Mouse (Mus musculus): ENCODE results near the gene Map4k3.

The Map4k3 gene

DNA sequence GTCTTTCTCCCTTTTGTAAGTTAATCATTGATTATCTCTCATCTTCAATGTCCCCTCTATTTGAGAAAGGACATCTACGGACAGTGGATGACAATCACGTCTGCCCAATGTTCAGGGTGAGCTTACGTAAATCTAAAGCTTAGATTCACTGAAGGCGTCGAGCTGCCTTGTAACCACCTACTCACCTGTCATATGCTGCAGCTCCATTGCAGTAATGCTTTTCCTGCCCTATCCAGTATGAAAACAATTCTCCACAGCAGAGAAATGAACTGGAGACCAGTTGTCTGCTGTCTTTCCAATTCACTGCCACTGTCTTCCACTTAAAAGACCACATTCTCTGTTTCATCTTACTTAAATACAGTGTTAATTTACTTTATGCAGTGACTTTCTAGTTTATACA is 68.5 kb downstream of the Map4k3 start:
- in situ Hi-C loops (cut with MboI; ENCODE audit: low pct_unique_long_range_greater_than_20kb in 1 of 2, low sequenced_read_pairs in 2 of 2, unreplicated experiment in 1 of 2) = no loop called here

DNA sequence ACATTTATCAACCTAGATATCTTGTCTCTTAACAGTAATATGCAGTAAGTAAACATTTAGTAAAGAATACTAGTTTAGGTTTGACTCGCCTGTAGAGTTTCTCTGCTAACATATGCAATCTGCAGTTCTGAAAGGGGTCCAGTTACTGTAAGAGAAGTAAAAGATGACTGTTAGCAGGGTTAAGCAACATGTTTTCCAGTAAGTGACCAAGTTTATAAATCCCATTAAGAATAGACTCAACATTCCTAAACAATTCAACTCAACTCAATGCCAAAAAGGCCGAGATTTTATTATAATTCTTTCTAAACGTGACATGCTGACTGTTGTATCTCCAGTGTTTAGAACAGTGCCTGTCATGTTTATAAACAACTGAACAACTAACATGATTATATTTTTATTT is 74.0 kb downstream of the Map4k3 start:
- in situ Hi-C loops (cut with MboI; ENCODE audit: low pct_unique_long_range_greater_than_20kb in 1 of 2, low sequenced_read_pairs in 2 of 2, unreplicated experiment in 1 of 2) = no loop called here

DNA sequence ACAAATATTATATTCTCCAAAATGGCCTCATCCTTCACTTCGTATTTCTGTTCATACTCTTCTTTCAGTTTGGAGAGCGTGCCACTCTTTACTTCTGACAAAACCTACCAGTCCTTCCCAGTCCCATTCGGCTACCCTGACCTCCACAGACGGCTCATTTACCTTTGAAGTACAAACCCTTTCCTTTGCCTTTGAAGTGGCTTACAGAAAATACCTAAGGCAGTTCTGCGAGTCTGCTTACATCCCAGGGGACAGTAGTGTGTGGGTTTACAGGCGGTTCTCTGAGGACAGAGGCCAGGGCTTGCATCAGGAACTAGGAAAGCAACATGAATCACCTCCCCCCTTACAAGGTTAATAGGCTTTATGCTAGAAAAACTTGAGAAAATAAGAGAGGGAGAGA is 75.5 kb downstream of the Map4k3 start:
- in situ Hi-C loops (cut with MboI; ENCODE audit: low pct_unique_long_range_greater_than_20kb in 1 of 2, low sequenced_read_pairs in 2 of 2, unreplicated experiment in 1 of 2) = no loop called here

DNA sequence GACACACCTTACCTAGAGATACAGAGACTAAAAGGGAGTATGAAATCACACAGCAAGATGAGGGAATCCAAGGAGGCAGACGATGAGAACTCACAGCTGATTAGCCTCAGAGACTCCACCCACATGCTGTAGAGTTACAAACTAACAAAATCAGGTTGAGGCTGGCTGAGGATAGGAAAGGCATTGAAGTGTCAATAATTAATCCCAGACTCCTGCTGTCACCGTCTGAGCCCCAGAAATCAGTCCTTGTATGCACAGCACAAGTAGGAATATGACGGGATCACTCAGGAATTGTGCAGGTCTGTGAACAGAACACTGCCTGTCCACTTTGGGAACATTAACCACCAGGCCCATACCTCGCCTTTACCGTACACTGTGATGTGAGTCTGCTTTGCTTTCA is 81.4 kb downstream of the Map4k3 start:
- in situ Hi-C loops (cut with MboI; ENCODE audit: low pct_unique_long_range_greater_than_20kb in 1 of 2, low sequenced_read_pairs in 2 of 2, unreplicated experiment in 1 of 2) = no loop called here

DNA sequence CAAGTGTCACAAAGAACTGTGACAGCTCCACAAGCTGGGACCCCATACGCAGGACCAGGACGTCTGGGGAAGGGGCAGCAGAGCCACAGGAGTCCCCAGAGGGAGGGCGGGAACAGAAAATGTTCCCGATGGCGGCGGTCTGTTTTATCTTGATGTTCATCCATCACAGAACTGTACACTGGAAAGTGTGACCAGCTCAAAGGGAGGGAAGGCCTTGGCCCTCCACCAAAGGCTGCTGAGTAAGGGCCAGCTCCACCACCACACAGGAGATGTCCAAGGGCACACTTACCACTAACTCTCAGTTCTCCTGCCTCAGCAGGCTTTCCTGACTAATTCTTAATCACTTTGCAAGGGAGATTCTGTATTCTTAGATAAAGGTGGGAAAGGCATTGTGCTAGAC is 82.2 kb downstream of the Map4k3 start:
- in situ Hi-C loops (cut with MboI; ENCODE audit: low pct_unique_long_range_greater_than_20kb in 1 of 2, low sequenced_read_pairs in 2 of 2, unreplicated experiment in 1 of 2) = no loop called here

DNA sequence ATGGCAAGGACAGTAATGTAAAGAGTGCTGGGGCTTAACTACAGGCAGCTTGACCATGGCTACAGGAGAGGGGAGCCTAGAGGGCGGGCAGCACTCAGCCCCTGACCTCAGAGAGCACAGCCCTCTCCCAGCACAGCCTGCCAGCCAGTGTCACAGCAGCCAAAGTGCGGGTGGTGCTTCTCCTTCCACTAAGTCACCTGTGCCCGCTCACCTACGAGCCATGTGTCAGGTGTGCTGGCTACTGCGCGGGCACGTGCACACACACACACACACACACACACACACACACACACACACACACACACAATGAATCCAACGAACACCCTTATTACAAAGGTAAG is 82.6 kb downstream of the Map4k3 start:
- in situ Hi-C loops (cut with MboI; ENCODE audit: low pct_unique_long_range_greater_than_20kb in 1 of 2, low sequenced_read_pairs in 2 of 2, unreplicated experiment in 1 of 2) = no loop called here

DNA sequence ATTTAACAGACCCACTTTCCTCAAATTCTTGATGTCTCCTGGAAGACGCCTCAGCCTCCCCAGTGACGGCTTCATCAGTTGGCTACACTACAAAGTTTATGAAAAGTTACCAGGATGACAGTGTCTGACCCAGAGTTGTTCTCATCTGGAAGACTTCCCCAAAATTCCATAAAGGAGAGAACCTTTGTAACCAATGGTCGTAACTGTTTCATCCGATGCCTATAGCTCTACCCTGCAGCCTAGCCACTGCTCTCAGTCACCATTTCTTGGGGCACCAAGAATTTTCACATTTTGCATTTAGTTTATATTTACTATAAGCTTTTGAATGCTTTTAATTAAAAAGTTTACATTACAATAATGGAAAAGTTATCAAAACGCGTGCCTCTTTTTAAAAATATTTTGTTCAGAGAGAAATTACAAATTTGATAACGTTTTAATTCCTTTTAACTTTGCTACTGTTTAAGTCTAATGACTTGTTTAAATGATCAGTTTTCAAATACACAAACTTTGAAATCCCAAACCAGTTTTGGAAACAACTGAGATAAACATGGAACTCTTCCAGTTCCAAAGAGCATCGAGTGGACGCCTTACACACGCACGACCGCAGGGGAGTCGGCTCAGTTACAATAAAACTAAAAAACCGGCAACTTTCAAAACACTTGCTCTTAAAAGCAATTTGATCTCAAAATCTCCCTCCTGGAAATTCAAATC is 83.1 kb downstream of the Map4k3 start:
- in situ Hi-C loops (cut with MboI; ENCODE audit: low pct_unique_long_range_greater_than_20kb in 1 of 2, low sequenced_read_pairs in 2 of 2, unreplicated experiment in 1 of 2) = no loop called here

DNA sequence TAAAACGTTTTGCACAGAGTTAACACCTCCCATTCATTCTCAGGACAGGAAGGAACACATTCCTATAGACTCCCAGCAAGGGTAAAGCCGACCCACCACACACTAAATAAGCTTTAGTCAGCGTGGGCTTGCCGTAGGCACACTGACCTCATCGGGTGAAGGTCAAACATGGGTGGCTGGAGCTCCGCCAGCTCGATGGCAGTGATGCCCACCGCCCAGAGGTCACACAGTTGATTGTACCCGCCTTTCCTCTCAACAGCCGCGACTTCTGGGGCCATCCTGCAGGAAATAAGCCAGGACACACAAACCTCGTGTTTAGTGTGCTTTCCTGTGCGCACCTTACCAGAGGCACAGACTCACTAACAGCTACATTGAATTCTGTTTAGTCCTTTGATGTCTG is 83.7 kb downstream of the Map4k3 start:
- in situ Hi-C loops (cut with MboI; ENCODE audit: low pct_unique_long_range_greater_than_20kb in 1 of 2, low sequenced_read_pairs in 2 of 2, unreplicated experiment in 1 of 2) = no loop called here

DNA sequence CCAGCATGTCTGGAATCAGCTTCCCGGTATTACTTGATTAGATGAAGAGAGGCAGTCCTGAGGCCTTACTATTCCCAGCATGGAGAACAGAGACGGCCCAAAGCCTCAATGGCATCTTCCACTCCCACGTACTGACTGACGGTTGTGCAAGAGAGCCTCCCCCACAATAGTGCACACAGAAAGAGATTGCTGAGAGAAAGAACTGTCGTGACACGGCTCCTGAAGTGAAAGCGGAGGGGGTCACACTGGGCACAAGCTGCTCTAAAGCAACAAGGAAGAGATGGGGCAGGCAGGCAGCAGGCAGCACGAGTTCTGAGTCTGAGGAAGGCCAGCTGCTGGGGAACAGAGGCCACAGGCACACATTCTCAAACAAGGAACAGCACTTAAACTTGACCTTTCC is 90.2 kb downstream of the Map4k3 start:
- in situ Hi-C loops (cut with MboI; ENCODE audit: low pct_unique_long_range_greater_than_20kb in 1 of 2, low sequenced_read_pairs in 2 of 2, unreplicated experiment in 1 of 2) = loop anchor here in 1 of 2 experiments (10.0 kb wide), 1 partner anchor 167 kb away; no protein-coding TSS in a partner anchor

DNA sequence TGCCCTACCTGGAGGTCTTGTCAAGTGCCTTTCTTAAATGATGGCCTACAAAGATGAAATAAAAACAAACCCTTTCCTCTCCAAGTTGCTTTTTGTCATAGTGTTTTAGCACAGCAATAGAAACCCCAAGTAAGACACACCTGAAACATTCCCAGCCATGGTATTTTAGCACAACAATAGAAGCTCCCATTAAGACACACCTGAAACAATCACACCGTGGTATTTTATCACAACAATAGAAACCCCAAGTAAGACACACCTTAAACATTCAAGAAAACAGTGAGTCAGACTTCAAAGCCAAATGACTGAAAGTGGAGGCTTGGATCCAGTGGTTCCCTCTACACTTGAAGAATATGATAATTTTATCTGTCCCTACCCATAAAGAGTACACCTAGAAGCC is 92.5 kb downstream of the Map4k3 start:
- in situ Hi-C loops (cut with MboI; ENCODE audit: low pct_unique_long_range_greater_than_20kb in 1 of 2, low sequenced_read_pairs in 2 of 2, unreplicated experiment in 1 of 2) = loop anchor here in 1 of 2 experiments (10.0 kb wide), 1 partner anchor 169 kb away; no protein-coding TSS in a partner anchor

DNA sequence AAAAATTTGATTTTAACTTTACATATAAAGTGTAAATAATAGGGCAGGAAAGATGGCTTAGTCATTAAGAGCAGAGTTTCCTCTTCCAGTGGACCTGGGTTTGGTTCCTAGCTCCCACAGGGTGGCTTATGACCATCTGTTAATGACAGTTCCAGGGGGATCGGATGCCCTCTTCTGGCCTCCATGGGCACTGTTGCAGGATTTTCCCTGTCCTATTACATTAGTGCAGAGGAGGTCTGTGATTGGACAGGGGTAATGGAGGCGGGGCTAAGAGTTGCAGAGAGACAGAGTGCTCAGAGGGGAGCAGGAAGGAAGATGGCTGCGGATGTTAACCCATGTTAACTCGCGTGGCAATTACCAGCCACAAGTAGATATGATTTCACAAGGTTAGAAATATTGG is 95.4 kb downstream of the Map4k3 start:
- in situ Hi-C loops (cut with MboI; ENCODE audit: low pct_unique_long_range_greater_than_20kb in 1 of 2, low sequenced_read_pairs in 2 of 2, unreplicated experiment in 1 of 2) = loop anchor here in 1 of 2 experiments (10.0 kb wide), 1 partner anchor 172 kb away; no protein-coding TSS in a partner anchor

DNA sequence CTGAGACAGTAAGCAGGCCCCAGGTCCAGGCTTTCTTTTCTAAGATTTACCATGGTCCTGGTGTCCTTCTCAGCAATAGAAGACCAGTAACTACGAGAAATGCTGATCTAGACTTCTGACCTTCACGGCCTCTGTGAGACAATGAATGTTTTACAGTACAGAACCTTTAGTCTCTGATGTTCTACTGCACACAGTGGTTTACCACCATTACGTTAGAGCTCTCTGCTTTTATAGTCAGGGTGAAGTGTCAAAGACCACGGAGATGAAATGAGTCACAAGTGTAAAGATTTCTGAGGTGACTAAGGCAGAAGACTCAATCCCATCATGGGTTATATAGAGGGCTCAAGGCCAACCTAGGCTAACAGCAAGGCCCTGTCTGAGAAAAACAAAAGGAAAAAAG is 95.9 kb downstream of the Map4k3 start:
- in situ Hi-C loops (cut with MboI; ENCODE audit: low pct_unique_long_range_greater_than_20kb in 1 of 2, low sequenced_read_pairs in 2 of 2, unreplicated experiment in 1 of 2) = loop anchor here in 1 of 2 experiments (10.0 kb wide), 1 partner anchor 172 kb away; no protein-coding TSS in a partner anchor

DNA sequence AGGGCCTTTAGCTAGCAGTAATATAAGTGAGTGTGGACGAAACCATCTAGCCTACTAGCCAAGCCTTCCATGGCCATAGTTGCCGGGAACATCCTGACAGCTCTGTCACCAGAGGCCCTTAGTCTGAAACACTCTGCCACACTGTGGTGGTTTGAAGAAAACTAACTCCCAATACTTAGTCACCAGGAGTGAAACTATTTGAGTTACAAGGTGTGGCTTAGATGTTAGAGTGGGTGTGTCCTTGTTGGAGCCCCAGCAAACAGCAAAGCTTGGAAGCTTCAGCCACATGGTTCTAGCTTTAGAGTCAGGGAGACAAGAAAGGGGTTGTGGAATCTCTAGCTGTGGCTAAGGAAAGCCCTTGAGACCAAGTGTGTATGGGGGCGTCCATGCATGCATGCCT is 97.3 kb downstream of the Map4k3 start:
- in situ Hi-C loops (cut with MboI; ENCODE audit: low pct_unique_long_range_greater_than_20kb in 1 of 2, low sequenced_read_pairs in 2 of 2, unreplicated experiment in 1 of 2) = loop anchor here in 1 of 2 experiments (10.0 kb wide), 1 partner anchor 174 kb away; no protein-coding TSS in a partner anchor

DNA sequence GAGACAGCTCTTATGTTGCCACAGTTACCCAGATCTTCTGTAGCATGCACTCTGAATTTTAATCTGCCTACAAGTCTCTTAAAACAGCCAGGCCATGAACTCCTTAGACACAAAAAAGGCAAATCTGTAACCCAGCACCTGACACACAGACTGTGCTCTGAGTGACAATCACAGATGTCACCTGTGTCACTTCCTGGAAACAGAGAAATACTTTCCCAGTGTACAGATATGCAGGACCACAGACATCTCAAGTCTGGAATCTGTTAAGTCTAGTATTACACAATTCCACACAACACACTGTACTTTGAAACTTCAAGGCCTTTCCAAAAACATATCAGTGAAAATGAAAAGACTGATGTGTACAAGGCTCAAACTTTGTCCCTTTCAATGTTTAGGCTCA is 103.3 kb downstream of the Map4k3 start:
- in situ Hi-C loops (cut with MboI; ENCODE audit: low pct_unique_long_range_greater_than_20kb in 1 of 2, low sequenced_read_pairs in 2 of 2, unreplicated experiment in 1 of 2) = loop anchor here in 1 of 2 experiments (25.0 kb wide), 1 partner anchor 362 kb away; no protein-coding TSS in a partner anchor

DNA sequence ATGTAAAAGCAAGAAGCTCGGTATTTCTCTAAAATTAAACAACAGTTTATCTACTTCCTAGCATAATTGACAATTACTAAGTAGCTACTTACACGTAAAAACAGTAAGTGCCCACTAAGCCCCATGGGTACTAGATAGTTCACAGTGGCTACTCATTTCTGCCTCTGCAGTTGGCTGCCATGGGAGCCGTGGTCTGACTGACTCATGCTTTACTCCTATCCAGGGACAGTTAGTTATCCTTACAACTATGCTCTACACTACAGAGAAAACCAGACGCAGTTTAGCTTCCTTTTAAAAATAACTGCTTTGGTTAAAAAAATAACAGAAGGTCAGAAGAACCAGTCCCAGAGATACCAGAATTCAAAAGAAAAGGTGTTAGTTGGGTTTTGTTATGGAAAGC is 106.6 kb downstream of the Map4k3 start:
- in situ Hi-C loops (cut with MboI; ENCODE audit: low pct_unique_long_range_greater_than_20kb in 1 of 2, low sequenced_read_pairs in 2 of 2, unreplicated experiment in 1 of 2) = loop anchor here in 1 of 2 experiments (25.0 kb wide), 1 partner anchor 366 kb away; no protein-coding TSS in a partner anchor

DNA sequence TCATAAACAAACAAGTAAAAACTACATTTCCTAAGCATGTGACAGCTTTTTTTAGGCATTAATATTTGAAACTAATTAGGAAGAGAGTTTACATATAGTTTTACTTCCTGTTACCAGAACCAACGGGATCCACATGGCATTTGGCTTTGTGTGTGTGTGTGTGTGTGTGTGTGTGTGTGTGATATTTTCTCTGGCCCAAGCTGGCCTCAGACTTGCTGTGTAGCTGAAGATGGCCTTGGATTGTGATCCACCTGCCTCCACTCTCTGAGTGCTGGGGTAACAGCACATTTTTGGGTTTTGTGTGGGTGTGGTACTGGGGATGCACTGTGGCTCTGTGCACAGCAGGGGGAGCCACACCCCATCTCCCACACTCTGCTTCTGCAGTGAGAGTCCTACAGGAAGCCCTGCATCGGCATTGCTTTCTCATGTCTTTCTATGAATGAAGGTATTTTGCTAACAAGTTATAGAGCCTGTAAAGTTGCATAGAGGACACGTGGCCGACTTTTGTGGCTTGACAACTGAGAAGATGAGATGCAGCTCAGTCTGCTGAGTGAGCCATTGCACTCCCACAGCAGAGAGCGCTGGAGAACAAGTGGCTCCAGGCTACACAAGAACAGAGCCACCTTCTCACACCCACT is 107.4 kb downstream of the Map4k3 start:
- in situ Hi-C loops (cut with MboI; ENCODE audit: low pct_unique_long_range_greater_than_20kb in 1 of 2, low sequenced_read_pairs in 2 of 2, unreplicated experiment in 1 of 2) = loop anchor here in 1 of 2 experiments (25.0 kb wide), 1 partner anchor 366 kb away; no protein-coding TSS in a partner anchor

DNA sequence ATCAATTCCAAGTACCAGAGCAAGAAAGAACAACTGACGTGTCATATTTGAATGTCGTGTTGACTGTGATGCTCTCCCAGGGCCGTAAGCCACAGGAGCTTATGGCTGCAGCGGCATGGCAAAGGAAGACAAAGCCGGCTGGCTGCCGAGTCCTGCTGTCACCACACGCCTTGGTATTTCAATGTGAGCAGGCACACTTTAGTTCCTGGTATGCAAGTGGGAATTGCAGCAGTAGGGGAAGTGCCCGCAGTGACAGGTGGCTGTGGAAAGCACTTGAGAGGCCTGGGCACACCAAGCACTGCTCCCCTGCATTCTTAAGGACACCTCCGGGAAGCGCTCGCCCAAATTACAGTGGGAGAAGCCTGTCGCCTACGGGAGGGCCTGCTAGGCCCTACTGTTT is 108.7 kb downstream of the Map4k3 start:
- in situ Hi-C loops (cut with MboI; ENCODE audit: low pct_unique_long_range_greater_than_20kb in 1 of 2, low sequenced_read_pairs in 2 of 2, unreplicated experiment in 1 of 2) = loop anchor here in 1 of 2 experiments (25.0 kb wide), 1 partner anchor 368 kb away; no protein-coding TSS in a partner anchor

DNA sequence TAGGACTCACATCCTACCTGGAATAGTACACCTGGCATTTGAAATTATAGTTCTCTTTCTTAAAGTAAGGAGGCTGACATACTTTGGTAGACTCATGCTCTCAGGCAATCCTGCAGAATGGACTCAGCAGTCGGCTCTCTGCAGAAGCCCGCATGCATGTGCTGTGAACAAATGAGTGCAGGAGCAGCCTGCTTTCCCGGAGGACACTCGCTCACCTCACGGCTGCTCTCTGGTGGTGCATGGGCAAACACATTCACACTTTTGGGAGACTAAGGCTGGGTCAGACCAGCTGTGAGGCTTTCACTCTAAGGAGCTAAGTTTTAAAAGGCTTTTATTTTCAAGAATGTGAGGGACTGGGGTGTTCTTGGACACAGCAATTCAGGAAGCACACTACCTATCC is 109.4 kb downstream of the Map4k3 start:
- in situ Hi-C loops (cut with MboI; ENCODE audit: low pct_unique_long_range_greater_than_20kb in 1 of 2, low sequenced_read_pairs in 2 of 2, unreplicated experiment in 1 of 2) = loop anchor here in 1 of 2 experiments (25.0 kb wide), 1 partner anchor 368 kb away; no protein-coding TSS in a partner anchor

DNA sequence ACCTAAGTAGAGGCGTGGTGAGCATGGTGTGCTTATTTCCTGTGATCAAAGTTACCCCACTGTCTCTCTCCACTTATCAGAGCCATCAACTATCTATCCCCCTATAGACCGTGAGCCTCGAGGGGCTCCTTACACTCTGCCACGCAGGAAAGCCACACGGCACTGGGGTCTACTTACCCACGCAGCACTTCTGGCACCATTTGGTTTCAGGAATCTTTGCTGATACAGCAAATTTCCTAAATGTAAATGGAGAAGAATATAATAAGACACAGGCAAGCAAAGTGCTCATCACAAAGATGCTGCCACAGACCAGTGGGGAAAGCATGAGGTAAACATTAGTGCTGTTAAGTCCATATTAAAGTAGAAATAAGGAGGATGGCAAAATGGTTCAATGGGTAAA is 124.5 kb downstream of the Map4k3 start:
- in situ Hi-C loops (cut with MboI; ENCODE audit: low pct_unique_long_range_greater_than_20kb in 1 of 2, low sequenced_read_pairs in 2 of 2, unreplicated experiment in 1 of 2) = loop anchor here (10.0 to 25.0 kb wide), 2 partner anchors 211 to 383 kb away; no protein-coding TSS in a partner anchor

Measured in mouse embryonic stem cell (cell line).